Mouse (Mus musculus) MEL (cell line): Measurements from ENCODE around the gene Gm21663. TPM values are rescaled to one million over a fixed set of nuclear protein-coding genes. Genes with fewer than 3 reads are reported as not detected.

Source experiments
- DNase-seq: peaks from one replicate; pipeline ENCODE4 v3.0.0; 2011; ENCODE audit warnings: low read depth, low spot score
- H3K27ac ChIP-seq: 2 replicates; pipeline ENCODE4 v1.5.1; 2012; ENCODE audit warnings: low read depth, mild to moderate bottlenecking, control low read depth, low read length, moderate library complexity; ENCODE audit not compliant: control insufficient read depth
- H3K27me3 ChIP-seq, 2 experiments: fragments of 150-350 bp in 1 of 2; sonication (generic) in 1 of 2; 2 replicates each; pipeline ENCODE4 v1.6.1; 2012; ENCODE audit warnings: low read length in 2 of 2, mild to moderate bottlenecking in 2 of 2, improper control_type of control experiment in 1 of 2, moderate library complexity in 1 of 2; ENCODE audit not compliant: insufficient read depth in 2 of 2, control insufficient read depth in 1 of 2
- H3K36me3 ChIP-seq, 2 experiments: 2 replicates each; pipeline ENCODE4 v1.6.1; 2012 to 2014; ENCODE audit warnings: low read length in 2 of 2, improper control_type of control experiment in 1 of 2, inconsistent platforms in 1 of 2, mild to moderate bottlenecking in 1 of 2; ENCODE audit not compliant: insufficient read depth in 2 of 2, control insufficient read depth in 1 of 2
- H3K4me1 ChIP-seq, 2 experiments: fragments of 150-350 bp in 1 of 2; sonication (generic) in 1 of 2; 2 replicates each; pipeline ENCODE4 v1.6.1; 2012; ENCODE audit warnings: low read length in 2 of 2, improper control_type of control experiment in 1 of 2, mild to moderate bottlenecking in 1 of 2; ENCODE audit not compliant: insufficient read depth in 2 of 2, control insufficient read depth in 1 of 2
- H3K4me3 ChIP-seq, 2 experiments: fragments of 150-350 bp in 1 of 2; sonication (generic) in 1 of 2; 2 replicates each; pipeline ENCODE4 v1.5.1; 2012; ENCODE audit warnings: low read depth in 2 of 2, low read length in 2 of 2, mild to moderate bottlenecking in 2 of 2, moderate library complexity in 2 of 2, control low read depth in 1 of 2, improper control_type of control experiment in 1 of 2; ENCODE audit not compliant: control insufficient read depth in 1 of 2, insufficient read depth in 1 of 2
- H3K79me2 ChIP-seq: 2 replicates; pipeline ENCODE4 v1.6.1; 2012; ENCODE audit warnings: mild to moderate bottlenecking, low read length, moderate library complexity; ENCODE audit not compliant: control insufficient read depth, poor library complexity, insufficient read depth
- H3K9ac ChIP-seq: 2 replicates; pipeline ENCODE4 v1.6.1; 2012; ENCODE audit warnings: low read depth, mild to moderate bottlenecking, control low read depth, low read length, moderate library complexity; ENCODE audit not compliant: control insufficient read depth, poor library complexity, severe bottlenecking
- H3K9me3 ChIP-seq: fragments of 150-350 bp; sonication (generic); replicated peaks from 2 replicates; pipeline ENCODE4 v1.6.1; 2012; ENCODE audit warnings: mild to moderate bottlenecking, low read length, improper control_type of control experiment, moderate library complexity; ENCODE audit not compliant: insufficient read depth
- CHD1 ChIP-seq: IDR thresholded peaks from 2 replicates; pipeline ENCODE4 v1.6.1; 2012; ENCODE audit warnings: low read depth, mild to moderate bottlenecking, inconsistent platforms, low read length, improper control_type of control experiment
- MAZ ChIP-seq: IDR thresholded peaks from 2 replicates; pipeline ENCODE4 v1.6.1; 2012; ENCODE audit warnings: low read depth, mild to moderate bottlenecking, inconsistent platforms, low read length, improper control_type of control experiment
- polyA plus RNA-seq, 2 experiments: library from polyadenylated mRNA; stranded (reverse) in 1 of 2; unstranded in 1 of 2; fragments of >175 nt in 1 of 2; fragments of >200 nt in 1 of 2; gene quantifications; 2 replicates each; pipeline versions ENCODE4 v1.2.1 to v1.2.4; 2012; ENCODE audit warnings: low replicate concordance in 2 of 2, low read depth in 1 of 2; ENCODE audit not compliant: insufficient read length in 2 of 2, insufficient read depth in 1 of 2, missing spikeins in 1 of 2
- total RNA-seq: library from RNA; depleted of rRNA; stranded (reverse); fragments of 300-350 nt; gene quantifications from 2 replicates; pipeline ENCODE4 v1.2.3, GENCODE M21; 2012; rRNA removed

Gene Gm21663
- total and polyA plus RNA-seq, 3 experiments, result not detected

GRCm38 (mm10) chr5:25886708-25887107 is 55.5 kb downstream of the Gm21663 start:
- H3K36me3 ChIP-seq, result no peaks in the 10 kb centered on the region
- no peaks in the 10 kb centered on the region for H3K9me3 ChIP-seq

More at GRCm38 (mm10) chr5:25886708-25887107, 55.5 kb downstream of the Gm21663 start:
- no peaks in the 10 kb centered on the region for H3K79me2 ChIP-seq
- no peaks in the 10 kb centered on the region for H3K27me3 ChIP-seq
- no peak overlapping the region for H3K4me3 ChIP-seq
- no peak for DNase-seq
- TF ChIP-seq CHD1 (no peak), MAZ (no peak)
- H3K9ac ChIP-seq, result no peak overlapping the region
- no peaks in the 10 kb centered on the region for H3K4me1 ChIP-seq
- no peak overlapping the region for H3K27ac ChIP-seq

Other genes starting within 250 kb of the Gm21663 start
- gene Xrcc2, start 236.6 kb downstream of the Gm21663 start, total RNA-seq, result 25.4 and 34.1 TPM in 2 replicates
- 10 to 100 TPM in 1 of 2 experiments, not detected in 1; 22.8 TPM for gene Xrcc2, start 236.6 kb downstream of the Gm21663 start, polyA plus RNA-seq
- gene Actr3b, start 182.4 kb downstream of the Gm21663 start, total RNA-seq, result 7.4 and 8.7 TPM in 2 replicates
- 10 to 100 TPM in 1 of 2 experiments, not detected in 1; 11.1 TPM for gene Actr3b, start 182.4 kb downstream of the Gm21663 start, polyA plus RNA-seq
- not detected in 2 replicates for gene Gm21671, start 12.0 kb upstream of the Gm21663 start, total RNA-seq
- not detected for gene Gm21671, start 12.0 kb upstream of the Gm21663 start, polyA plus RNA-seq
- gene Gm21680, start 30.3 kb upstream of the Gm21663 start, total RNA-seq, result not detected in 2 replicates
- not detected for gene Gm21680, start 30.3 kb upstream of the Gm21663 start, polyA plus RNA-seq
- not detected in 2 replicates for gene Gm21698, start 46.3 kb upstream of the Gm21663 start, total RNA-seq
- not detected for gene Gm21698, start 46.3 kb upstream of the Gm21663 start, polyA plus RNA-seq
- not detected in 2 replicates for gene Gm1979, start 62.4 kb upstream of the Gm21663 start, total RNA-seq
- not detected for gene Gm1979, start 62.4 kb upstream of the Gm21663 start, polyA plus RNA-seq
- gene Gm5862, start 80.5 kb upstream of the Gm21663 start, total RNA-seq, result not detected in 2 replicates
- not detected for gene Gm5862, start 80.5 kb upstream of the Gm21663 start, polyA plus RNA-seq
- gene Speer4a, start 97.2 kb upstream of the Gm21663 start, total RNA-seq, result not detected in 2 replicates
- gene Speer4a, start 97.2 kb upstream of the Gm21663 start, polyA plus RNA-seq, result not detected
- not detected in 2 replicates for gene Gm7347, start 116.2 kb upstream of the Gm21663 start, total RNA-seq
- not detected for gene Gm7347, start 116.2 kb upstream of the Gm21663 start, polyA plus RNA-seq
- gene Gm10471, start 146.9 kb upstream of the Gm21663 start, total RNA-seq, result not detected in 2 replicates
- gene Gm10471, start 146.9 kb upstream of the Gm21663 start, polyA plus RNA-seq, result not detected
- gene 5031410I06Rik, start 163.0 kb upstream of the Gm21663 start, total RNA-seq, result not detected in 2 replicates
- gene 5031410I06Rik, start 163.0 kb upstream of the Gm21663 start, polyA plus RNA-seq, result not detected
- not detected in 2 replicates for gene Gm10220, start 179.0 kb upstream of the Gm21663 start, total RNA-seq
- gene Gm10220, start 179.0 kb upstream of the Gm21663 start, polyA plus RNA-seq, result not detected